Mouse (Mus musculus) stomach, embryonic 14.5 days (tissue): ENCODE results near the gene Gfra4. TPM values are rescaled to one million over a fixed set of nuclear protein-coding genes. Genes with fewer than 3 reads are reported as not detected.
A peak's percentile ranks its signal among the peaks of the same experiment; 100 is the strongest.

Experiments used
- ATAC-seq: fragments of 200-750 bp; cut with Nextera tagmentation; 2 replicates; pipeline ENCODE4 v1.8.0; 2017; ENCODE audit warnings: low read depth, moderate TSS enrichment; ENCODE audit not compliant: insufficient number of reproducible peaks, insufficient read depth, low FRiP score
- H3K27ac ChIP-seq: fragments of 300-500 bp; sonication (generic); 2 replicates; pipeline ENCODE4 v1.5.1; 2014; ENCODE audit warnings: mild to moderate bottlenecking, low read length, moderate library complexity, mixed read lengths
- H3K27me3 ChIP-seq: fragments of 300-500 bp; sonication (generic); 2 replicates; pipeline ENCODE4 v1.6.1; 2014; ENCODE audit warnings: low read length, control low read depth, mixed read lengths; ENCODE audit not compliant: control insufficient read depth, insufficient read depth
- H3K36me3 ChIP-seq: fragments of 300-500 bp; sonication (generic); 2 replicates; pipeline ENCODE4 v1.6.1; 2014; ENCODE audit warnings: mild to moderate bottlenecking, control low read depth, low read length, moderate library complexity, mixed read lengths; ENCODE audit not compliant: control insufficient read depth, insufficient read depth
- H3K4me1 ChIP-seq: fragments of 300-500 bp; sonication (generic); 2 replicates; pipeline ENCODE4 v1.6.1; 2014; ENCODE audit warnings: low read length, control low read depth, mixed read lengths; ENCODE audit not compliant: control insufficient read depth, insufficient read depth
- H3K4me2 ChIP-seq: fragments of 300-500 bp; sonication (generic); replicated peaks from 2 replicates; pipeline ENCODE4 v1.6.1; 2014; ENCODE audit warnings: low read depth, low read length, control low read depth
- H3K4me3 ChIP-seq: fragments of 300-500 bp; sonication (generic); 2 replicates; pipeline ENCODE4 v1.5.1; 2014; ENCODE audit warnings: low read depth, low read length, control low read depth
- H3K9ac ChIP-seq: fragments of 300-500 bp; sonication (generic); replicated peaks from 2 replicates; pipeline ENCODE4 v1.6.1; 2014; ENCODE audit warnings: low read depth, mild to moderate bottlenecking, control low read depth, low read length, moderate library complexity, mixed read lengths
- H3K9me3 ChIP-seq: fragments of 300-500 bp; sonication (generic); 2 replicates; pipeline ENCODE4 v1.6.1; 2016; ENCODE audit warnings: low read depth, low read length, control low read depth; ENCODE audit not compliant: control insufficient read depth
- WGBS: fragments of 180-500 bp; shearing (Covaris S2); extraction: QIAGEN DNeasy Blood & Tissue Kit; methylation state at CpG from one replicate; pipeline ENCODE4 v1.1.7; 2014; 5-methylcytosine and 5-hydroxymethylcytosine counted together
- polyA plus RNA-seq: library from polyadenylated mRNA; unstranded; fragments of >200 nt; fragmentation: Nextera tagmentation; extraction: Ambion mirVana; gene quantifications from 2 replicates; pipeline ENCODE4 v1.2.1, GENCODE M21; 2014

Gene Gfra4
- polyA plus RNA-seq, 1 experiment from 2014 or later = 23.8 TPM

DNA sequence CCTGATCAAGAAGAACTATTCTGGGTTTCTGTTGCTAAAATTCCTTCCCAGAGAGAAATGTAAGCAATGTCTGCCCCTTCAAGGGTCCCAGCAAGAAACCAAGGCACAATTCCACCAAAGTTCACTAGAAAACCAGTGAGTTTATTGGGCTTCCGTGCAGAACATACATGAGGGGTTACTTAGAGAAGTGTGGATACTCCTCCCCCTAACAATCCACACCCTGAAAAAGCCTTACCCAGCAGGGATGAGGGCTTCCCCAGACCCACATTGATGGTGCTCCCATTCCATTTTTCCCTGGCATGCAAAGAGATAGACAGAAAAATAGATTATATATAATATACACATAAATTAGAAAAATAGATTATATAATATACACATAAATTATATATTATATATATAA lies 11.9 kb downstream of the Gfra4 start:
- peaks cover 4% of the 10 kb centered on the region; the same call in 1 of the 2 replicates for H3K36me3 ChIP-seq
- no peak overlapping the region for H3K4me2 ChIP-seq
- no peak overlapping the region for H3K9ac ChIP-seq
- H3K27ac ChIP-seq = no peak overlapping the region
- H3K27me3 ChIP-seq = no peaks in the 10 kb centered on the region
- no peak for ATAC-seq
- H3K4me3 ChIP-seq = no peak overlapping the region
- H3K4me1 ChIP-seq = peaks cover 4% of the 10 kb centered on the region
- 85% methylated on average over 1 of the region's 1 CpGs for WGBS
- H3K9me3 ChIP-seq = no peaks in the 10 kb centered on the region

- no peaks in the 10 kb centered on the region for H3K9me3 ChIP-seq
- no peaks in the 10 kb centered on the region for H3K27me3 ChIP-seq
- peaks cover 4% of the 10 kb centered on the region for H3K4me1 ChIP-seq
- H3K9ac ChIP-seq = no peak overlapping the region
- no peak overlapping the region for H3K4me3 ChIP-seq
- ATAC-seq = no peak
- peaks cover 5% of the 10 kb centered on the region; the same call in 1 of the 2 replicates for H3K36me3 ChIP-seq
- no peak overlapping the region for H3K4me2 ChIP-seq
- H3K27ac ChIP-seq = no peak overlapping the region
- WGBS = 80% methylated on average over 2 of the region's 2 CpGs
These were observed 12.3 kb downstream of the Gfra4 start for GRCm38 (mm10) chr2:131030561-131030960.

DNA sequence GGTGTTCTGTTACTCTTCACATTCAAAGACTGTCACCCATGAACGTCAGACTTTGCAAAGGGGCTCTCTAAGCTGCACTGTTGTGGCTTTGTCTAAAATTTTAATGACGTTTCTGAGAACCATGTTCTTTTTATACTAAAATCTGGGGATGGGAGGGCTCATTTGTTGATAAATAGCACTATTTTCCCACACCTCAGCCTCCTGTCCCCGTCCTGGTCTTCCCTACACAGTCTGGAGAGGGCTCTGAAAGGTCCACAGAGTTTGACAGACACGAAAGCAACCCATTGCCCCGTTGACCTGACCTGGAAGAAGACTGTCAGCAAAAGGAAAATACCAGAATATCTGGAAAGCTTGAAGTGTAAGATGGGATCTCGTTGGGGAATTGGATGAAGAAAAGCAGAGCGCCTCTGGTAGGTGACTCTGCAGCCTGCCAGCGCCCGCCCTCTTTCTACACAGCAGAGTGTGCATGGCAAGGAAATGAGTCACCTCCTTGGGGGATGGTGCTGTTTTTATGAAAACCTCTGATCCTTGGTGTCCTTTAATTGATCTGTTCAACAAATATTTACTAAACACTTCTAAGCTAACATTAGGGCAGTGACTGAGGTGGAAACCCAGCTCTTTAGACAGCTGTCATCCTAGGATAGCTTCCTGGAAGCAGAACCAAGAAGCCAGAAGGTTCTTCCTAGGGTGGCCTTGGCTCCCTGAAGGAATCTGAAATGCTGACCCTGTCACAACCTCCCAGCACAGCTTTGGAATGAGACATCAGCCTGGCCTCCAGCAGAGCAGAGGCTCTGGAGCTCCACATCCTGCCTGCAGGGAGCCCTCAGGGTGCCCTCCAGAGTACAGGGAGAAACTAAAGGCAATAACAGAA lies 13.6 kb downstream of the Gfra4 start:
- Histone ChIP-seq H3K4me2 (no peak overlapping the region), H3K9ac (no peak overlapping the region), H3K27ac (peak overlapping the region; percentile 67)

DNA sequence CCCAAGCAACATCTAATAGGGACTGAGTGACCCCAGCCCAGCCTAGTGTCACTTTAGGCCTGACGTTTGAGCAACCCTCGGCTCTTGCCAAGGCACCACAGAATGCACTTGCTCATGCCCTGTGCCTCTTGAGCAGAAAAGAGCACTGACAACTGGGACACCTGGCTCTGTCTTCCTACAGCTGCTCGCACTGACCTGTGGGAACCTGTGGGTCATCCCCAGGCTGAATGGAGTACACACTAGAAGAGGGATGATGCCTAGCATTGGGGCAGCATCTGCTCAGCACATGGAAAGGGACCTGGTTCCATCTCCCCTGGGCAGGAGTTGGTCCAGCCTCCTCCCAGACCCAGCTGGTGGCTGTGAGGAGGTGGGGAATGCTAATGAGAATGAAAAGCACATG lies 15.9 kb downstream of the Gfra4 start:
- Histone ChIP-seq H3K27me3 (no peaks in the 10 kb centered on the region), H3K4me3 (no peak overlapping the region), H3K4me1 (peaks cover 4% of the 10 kb centered on the region), H3K9me3 (no peaks in the 10 kb centered on the region), H3K27ac (no peak overlapping the region), H3K4me2 (no peak overlapping the region), H3K36me3 (peaks cover 5% of the 10 kb centered on the region; the same call in 1 of the 2 replicates), H3K9ac (no peak overlapping the region)
- 83% methylated on average over 3 of the region's 3 CpGs for WGBS
- no peak for ATAC-seq

More for the DNA sequence above, 13.6 kb downstream of the Gfra4 start:
- H3K27me3 ChIP-seq = no peaks in the 10 kb centered on the region
- H3K9me3 ChIP-seq = no peaks in the 10 kb centered on the region
- peaks cover 5% of the 10 kb centered on the region; the same call in 1 of the 2 replicates for H3K36me3 ChIP-seq
- WGBS = 43% methylated on average over 9 of the region's 9 CpGs
- peaks cover 4% of the 10 kb centered on the region for H3K4me1 ChIP-seq
- no peak overlapping the region for H3K4me3 ChIP-seq
- ATAC-seq = no peak

DNA sequence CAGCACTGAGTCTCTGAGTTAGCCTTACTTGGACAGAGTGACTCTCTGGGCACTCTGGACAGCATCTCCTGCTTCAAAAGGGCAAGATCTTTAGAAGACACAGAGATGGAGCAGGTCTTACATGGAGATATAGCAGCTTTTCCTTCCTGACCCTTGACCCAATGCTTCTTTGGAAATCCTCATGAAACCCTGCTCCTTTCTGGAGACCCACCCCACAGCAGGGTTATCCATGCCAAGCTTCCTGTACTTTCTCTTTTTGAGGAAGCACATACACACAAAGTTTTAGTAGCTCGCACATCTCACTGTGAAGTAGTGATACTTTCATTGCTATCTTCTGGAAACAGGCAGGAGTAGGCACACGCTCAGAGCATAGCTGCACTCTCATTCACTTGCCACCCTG lies 17.7 kb downstream of the Gfra4 start:
- Histone ChIP-seq H3K27ac (no peak overlapping the region), H3K27me3 (no peaks in the 10 kb centered on the region), H3K9ac (no peak overlapping the region), H3K9me3 (no peaks in the 10 kb centered on the region), H3K36me3 (peaks cover 6% of the 10 kb centered on the region; the same call in 1 of the 2 replicates), H3K4me1 (peaks cover 4% of the 10 kb centered on the region), H3K4me3 (no peak overlapping the region), H3K4me2 (no peak overlapping the region)
- ATAC-seq = no peak
- WGBS = 91% methylated on average over 2 of the region's 2 CpGs

DNA sequence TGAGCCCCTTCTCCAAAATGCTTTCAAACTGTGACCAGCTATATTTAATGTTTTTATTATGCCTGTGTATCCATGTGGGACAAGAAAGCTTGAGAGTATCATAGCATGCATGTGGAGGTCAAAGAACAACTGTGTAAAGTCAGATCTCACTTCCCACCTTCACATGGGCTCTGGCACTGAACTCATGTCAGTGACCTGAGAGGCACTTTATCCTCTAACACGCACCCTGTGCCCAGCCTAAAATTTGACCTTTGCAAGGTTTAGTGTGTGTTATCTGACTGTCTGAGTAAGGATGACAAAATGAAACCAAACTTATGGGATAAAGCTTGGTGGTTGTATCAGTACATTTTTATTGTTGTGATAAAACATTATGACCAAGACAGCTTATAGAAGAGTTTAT lies 32.3 kb downstream of the Gfra4 start:
- peaks cover 8% of the 10 kb centered on the region for H3K36me3 ChIP-seq
- WGBS = 87% methylated on average over 1 of the region's 1 CpGs
- ATAC-seq = no peak

GRCm38 (mm10) chr2:131009123-131009522 lies 33.8 kb downstream of the Gfra4 start:
- 82% methylated on average over 2 of the region's 2 CpGs for WGBS
- Histone ChIP-seq H3K9me3 (no peaks in the 10 kb centered on the region), H3K4me3 (no peak overlapping the region), H3K9ac (no peak overlapping the region), H3K27me3 (no peaks in the 10 kb centered on the region), H3K36me3 (peaks cover 15% of the 10 kb centered on the region), H3K27ac (no peak overlapping the region), H3K4me1 (no peaks in the 10 kb centered on the region), H3K4me2 (no peak overlapping the region)
- ATAC-seq = no peak

More for the DNA sequence above, 32.3 kb downstream of the Gfra4 start:
- H3K4me3 ChIP-seq = no peak overlapping the region
- no peak overlapping the region for H3K4me2 ChIP-seq
- H3K27me3 ChIP-seq = no peaks in the 10 kb centered on the region
- no peak overlapping the region for H3K9ac ChIP-seq
- H3K4me1 ChIP-seq = no peaks in the 10 kb centered on the region
- H3K9me3 ChIP-seq = no peaks in the 10 kb centered on the region
- no peak overlapping the region for H3K27ac ChIP-seq

DNA sequence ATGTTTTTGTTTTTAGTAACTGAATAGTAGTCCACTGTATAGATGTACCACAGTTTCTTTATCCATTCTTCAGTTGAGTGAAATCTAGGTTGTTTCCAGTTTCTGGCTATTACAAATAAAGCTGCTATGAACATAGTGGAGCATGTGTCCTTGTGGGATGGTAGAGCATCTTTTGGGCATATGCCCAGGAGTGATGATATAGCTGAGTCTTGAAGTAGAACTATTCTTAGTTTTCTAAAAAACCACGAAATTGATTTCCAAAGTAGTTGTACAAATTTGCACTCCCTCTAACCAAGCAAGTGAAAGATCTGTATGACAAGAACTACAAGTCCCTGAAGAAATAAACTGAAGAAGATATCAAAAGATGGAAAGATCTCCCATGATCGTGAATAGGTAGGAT lies 50.1 kb downstream of the Gfra4 start:
- H3K4me3 ChIP-seq = no peak overlapping the region
- H3K9me3 ChIP-seq = no peaks in the 10 kb centered on the region
- no peak overlapping the region for H3K9ac ChIP-seq
- no peaks in the 10 kb centered on the region for H3K4me1 ChIP-seq
- WGBS = 88% methylated on average over 2 of the region's 2 CpGs
- H3K27me3 ChIP-seq = no peaks in the 10 kb centered on the region
- no peak overlapping the region for H3K4me2 ChIP-seq
- no peak for ATAC-seq
- no peak overlapping the region for H3K27ac ChIP-seq
- peaks cover 5% of the 10 kb centered on the region; the same call in 1 of the 2 replicates for H3K36me3 ChIP-seq
